11 mouse cellular contexts compared by ENCODE assay signal in genomic region chrX:43427111-43427510, GRCm38 (mm10). TPM values are rescaled to one million over a fixed set of nuclear protein-coding genes. Genes with fewer than 3 reads are reported as not detected.
DNase-seq lines count a peak whose midpoint lies in the region; ATAC-seq lines count a peak whose summit lies in the region.
"Had no signal": no experiment of that assay in that cellular context is flagged by ENCODE, and none has a peak within 500 bp of the region (broad histone marks: within the 10 kb centered on the region; RNA-seq: fewer than 3 reads in every experiment).

No protein-coding gene starts in this region.

- H3K4me2 ChIP-seq in neural tube, embryonic 11.5 days (ENCODE audit: low read depth): no peak overlapping the region

- H3K27me3 ChIP-seq in forebrain, embryonic 10.5 days (ENCODE audit: poor library complexity, severe bottlenecking): peaks cover 38% of the 10 kb centered on the region
- peaks cover 12% of the 10 kb centered on the region; the same call in 1 of the 2 replicates for H3K27me3 ChIP-seq in neural tube, embryonic 11.5 days (ENCODE audit: control insufficient read depth, insufficient read depth, low read length)

- H3K9me3 ChIP-seq in forebrain, embryonic 10.5 days: no peaks in the 10 kb centered on the region
- H3K9me3 ChIP-seq in neural tube, embryonic 11.5 days (ENCODE audit: control insufficient read depth, low read length): no peaks in the 10 kb centered on the region
- H3K9me3 ChIP-seq: heart, embryonic 15.5 days had no signal

- no peaks in the 10 kb centered on the region for H3K36me3 ChIP-seq in forebrain, embryonic 10.5 days (replicated peaks)
- H3K36me3 ChIP-seq in neural tube, embryonic 11.5 days (ENCODE audit: control insufficient read depth, insufficient read depth, low read length): no peaks in the 10 kb centered on the region
- H3K36me3 ChIP-seq: heart, embryonic 15.5 days had no signal

- ATAC-seq in neural tube, embryonic 11.5 days (ENCODE audit: insufficient read depth, low FRiP score, low TSS enrichment): no peak

- no peak overlapping the region for H3K9ac ChIP-seq in neural tube, embryonic 11.5 days (ENCODE audit: low read length)
- H3K9ac ChIP-seq: heart, embryonic 15.5 days had no signal

- DNase-seq in embryo, embryonic 10.5 days (ENCODE audit: low spot score): peak; percentile 2
- no peak for DNase-seq in embryo, embryonic 10 days (ENCODE audit: low spot score)
- no peak for DNase-seq in forebrain, embryonic 10.5 days (ENCODE audit: extremely low spot score, low spot score)
- peak; percentile 10 to 16 for DNase-seq in layer of hippocampus, postnatal 14 days (ENCODE audit: low spot score in 2 of 2)
- DNase-seq in neural tube, embryonic 11.5 days (ENCODE audit: low spot score): peak; percentile 13
- no peak for DNase-seq in Muller cell, postnatal 12 days (ENCODE audit: inconsistent ontology term)
- DNase-seq in heart, postnatal 36 days: no peak
- no peak for DNase-seq in spleen, postnatal 4 days (ENCODE audit: low spot score in 2 of 2)
- DNase-seq: adrenal gland, postnatal 36 days had no signal

- WGBS in forebrain, embryonic 10.5 days: 27% methylated on average over 10 of the region's 10 CpGs
- WGBS in neural tube, embryonic 11.5 days: 29% methylated on average over 10 of the region's 10 CpGs

- peaks cover 11% of the 10 kb centered on the region; the same call in 1 of the 2 replicates for H3K4me1 ChIP-seq in forebrain, embryonic 10.5 days
- no peaks in the 10 kb centered on the region for H3K4me1 ChIP-seq in neural tube, embryonic 11.5 days (ENCODE audit: control insufficient read depth, insufficient read depth, low read length)
- H3K4me1 ChIP-seq: heart, embryonic 15.5 days had no signal

- intact Hi-C loops in heart, postnatal 36 days (cut with DNase I): no loop called here

- H3K27ac ChIP-seq in forebrain, embryonic 10.5 days: no peak overlapping the region
- H3K27ac ChIP-seq in neural tube, embryonic 11.5 days (ENCODE audit: low read depth, low read length): no peak overlapping the region
- H3K27ac ChIP-seq: heart, embryonic 15.5 days had no signal

- peak overlapping the region; percentile 51 for H3K4me3 ChIP-seq in forebrain, embryonic 10.5 days
- H3K4me3 ChIP-seq in neural tube, embryonic 11.5 days (ENCODE audit: low read depth, low read length): no peak overlapping the region
- H3K4me3 ChIP-seq: heart, embryonic 15.5 days had no signal

RNA-seq across cellular contexts. Expression of gene Tenm1, which starts 1.8 kb away (rescaled TPM):
- polyA plus RNA-seq in forebrain, embryonic 10.5 days (2016; fragmentation: Nextera tagmentation; extraction: Ambion mirVana): 0.50 and 0.63 TPM in 2 replicates
- 10 to 100 TPM; 44.0 to 47.4 TPM for total RNA-seq in layer of hippocampus, postnatal 14 days (2021)
- 0.57 and 0.90 TPM in 2 replicates for polyA plus RNA-seq in neural tube, embryonic 11.5 days (2014; fragmentation: Nextera tagmentation; extraction: Ambion mirVana)
- under 1 TPM in 1 of 2 experiments, not detected in 1; 0.05 TPM for total RNA-seq in heart, postnatal 36 days (2021)
- total RNA-seq: megakaryocyte progenitor cell, adult 5-6 weeks had no signal

Comparison
In these comparisons a context has a peak if more than half of its experiments do, and no peak if none do; other contexts are left out.
1. DNase-seq: peak in embryo, embryonic 10.5 days (single experiment), layer of hippocampus, postnatal 14 days (2 of 2) and neural tube, embryonic 11.5 days (single experiment); none in embryo, embryonic 10 days (single experiment), forebrain, embryonic 10.5 days (single experiment), Muller cell, postnatal 12 days (single experiment), heart, postnatal 36 days (0 of 2) and spleen, postnatal 4 days (0 of 2).
2. RNA of gene Tenm1, which starts 1.8 kb away (total RNA-seq): 44.0 to 47.4 TPM in layer of hippocampus, postnatal 14 days; 0.05 TPM in heart, postnatal 36 days; every median in the first group is over 10 times any median in the second.